Mouse (Mus musculus) stomach, embryonic 15.5 days (tissue): Measurements from ENCODE around the gene Ntn1. TPM values are rescaled to one million over a fixed set of nuclear protein-coding genes. Genes with fewer than 3 reads are reported as not detected.

ENCODE experiments used
- ATAC-seq: fragments of 200-750 bp; cut with Nextera tagmentation; 2 replicates; pipeline ENCODE4 v1.8.0; 2017; ENCODE audit warnings: low read depth, moderate number of reproducible peaks, moderate TSS enrichment; ENCODE audit not compliant: insufficient read depth, low FRiP score
- H3K27ac ChIP-seq: fragments of 300-500 bp; sonication (generic); 2 replicates; pipeline ENCODE4 v1.5.1; 2015; ENCODE audit warnings: mild to moderate bottlenecking, inconsistent platforms
- H3K27me3 ChIP-seq: fragments of 300-500 bp; sonication (generic); replicated peaks from 2 replicates; pipeline ENCODE4 v1.6.1; 2015; ENCODE audit warnings: inconsistent platforms
- H3K36me3 ChIP-seq: fragments of 300-500 bp; sonication (generic); 2 replicates; pipeline ENCODE4 v1.6.1; 2015; ENCODE audit warnings: inconsistent platforms
- H3K4me1 ChIP-seq: fragments of 300-500 bp; sonication (generic); 2 replicates; pipeline ENCODE4 v1.6.1; 2015; ENCODE audit warnings: inconsistent platforms
- H3K4me2 ChIP-seq: fragments of 300-500 bp; sonication (generic); 2 replicates; pipeline ENCODE4 v1.6.1; 2015; ENCODE audit warnings: mild to moderate bottlenecking, inconsistent platforms
- H3K4me3 ChIP-seq: fragments of 300-500 bp; sonication (generic); replicated peaks from 2 replicates; pipeline ENCODE4 v1.5.1; 2015; ENCODE audit warnings: inconsistent platforms
- H3K9ac ChIP-seq: fragments of 300-500 bp; sonication (generic); 2 replicates; pipeline ENCODE4 v1.6.1; 2015; ENCODE audit warnings: inconsistent platforms
- H3K9me3 ChIP-seq: fragments of 300-500 bp; sonication (generic); 2 replicates; pipeline ENCODE4 v1.6.1; 2016; ENCODE audit warnings: inconsistent platforms
- WGBS: fragments of 180-500 bp; shearing (Covaris S2); methylation state at CpG from one replicate; pipeline ENCODE4 v1.1.7; 2015; 5-methylcytosine and 5-hydroxymethylcytosine counted together
- polyA plus RNA-seq: library from polyadenylated mRNA; unstranded; fragments of >200 nt; fragmentation: Nextera tagmentation; extraction: Ambion mirVana; gene quantifications from 2 replicates; pipeline ENCODE4 v1.2.1, GENCODE M21; 2015

The Ntn1 gene
- polyA plus RNA-seq, 1 experiment from 2014 or later = 16.1 TPM

DNA sequence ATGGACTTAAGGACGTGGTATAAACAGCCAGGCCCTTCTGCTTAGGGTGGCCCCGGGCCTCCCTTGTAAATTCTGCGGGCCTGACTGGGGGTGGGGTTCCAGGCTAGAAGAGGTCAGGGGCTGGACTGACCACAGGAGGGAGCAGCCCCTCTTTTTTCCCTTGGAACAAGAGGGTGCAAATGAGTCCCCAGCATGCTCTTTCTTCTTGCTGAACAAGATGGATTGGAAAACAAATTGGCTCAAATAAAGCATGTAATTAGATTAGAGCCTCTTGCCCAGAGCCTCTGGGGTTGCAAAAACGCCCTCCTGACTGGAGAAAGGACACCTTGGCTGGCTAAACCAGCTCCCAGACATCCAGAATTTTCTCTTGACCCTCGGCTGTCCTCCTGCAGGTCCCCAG lies 160.9 kb downstream of the Ntn1 start:
- Histone ChIP-seq H3K4me2 (no peak overlapping the region), H3K36me3 (no peaks in the 10 kb centered on the region), H3K27me3 (no peaks in the 10 kb centered on the region), H3K9ac (no peak overlapping the region), H3K4me1 (0 out of 2 replicates have a peak, but pooled peaks cover 4% of the 10 kb centered on the region), H3K4me3 (no peak overlapping the region), H3K9me3 (no peaks in the 10 kb centered on the region), H3K27ac (no peak overlapping the region)
- WGBS = 49% methylated on average over 5 of the region's 5 CpGs
- ATAC-seq = no peak

DNA sequence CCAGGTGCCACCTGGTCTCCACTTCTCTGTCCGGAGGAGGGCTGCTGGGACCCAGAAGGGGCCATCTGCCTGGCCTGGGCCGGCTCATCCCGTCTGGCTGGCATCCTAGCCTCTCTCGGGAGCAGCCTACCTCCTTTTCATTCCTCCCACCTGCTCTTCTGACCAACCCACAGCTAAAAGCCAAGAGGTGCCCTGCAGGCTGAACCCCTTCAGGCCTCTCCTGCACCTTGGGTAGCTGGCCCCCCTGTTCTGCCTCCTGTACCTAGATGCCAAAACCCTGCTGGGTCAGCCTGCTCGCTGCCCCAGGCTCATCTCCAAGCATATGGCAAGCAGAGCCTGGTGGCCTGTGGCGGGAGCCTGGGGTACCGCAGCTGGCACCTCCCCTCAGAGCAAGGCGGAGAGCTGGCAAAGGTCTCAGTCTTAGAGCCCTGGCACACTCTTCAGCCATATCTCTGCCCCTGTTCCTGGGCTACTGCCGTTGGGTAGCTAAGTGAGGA lies 167.1 kb downstream of the Ntn1 start:
- H3K4me2 ChIP-seq = no peak overlapping the region
- H3K27ac ChIP-seq = no peak overlapping the region
- peaks cover 8% of the 10 kb centered on the region; the same call in 1 of the 2 replicates for H3K4me1 ChIP-seq
- WGBS = 89% methylated on average over 9 of the region's 9 CpGs
- no peak overlapping the region for H3K4me3 ChIP-seq
- no peaks in the 10 kb centered on the region for H3K9me3 ChIP-seq
- no peak for ATAC-seq
- H3K36me3 ChIP-seq = no peaks in the 10 kb centered on the region
- no peaks in the 10 kb centered on the region for H3K27me3 ChIP-seq
- H3K9ac ChIP-seq = no peak overlapping the region

DNA sequence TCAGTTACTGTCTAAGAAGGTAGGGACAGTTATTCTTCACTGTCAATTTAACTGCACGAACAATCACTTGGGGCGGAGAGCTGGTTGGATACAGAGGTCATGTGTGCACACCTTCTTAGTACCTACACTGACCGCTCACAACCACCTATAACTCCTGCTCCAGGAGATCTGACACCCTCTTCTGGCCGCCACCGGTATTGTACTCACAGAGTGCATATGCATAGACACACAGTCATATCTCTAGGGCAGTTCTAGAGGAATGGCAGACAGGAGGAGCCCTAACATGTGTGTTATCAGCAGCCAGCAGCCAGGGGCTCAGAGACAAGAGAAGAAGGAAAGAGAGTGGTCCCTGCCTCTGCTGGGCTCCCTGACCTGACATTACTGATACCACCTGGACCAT lies 169.1 kb downstream of the Ntn1 start:
- Histone ChIP-seq H3K4me3 (no peak overlapping the region), H3K4me1 (peaks cover 8% of the 10 kb centered on the region; the same call in 1 of the 2 replicates), H3K27ac (no peak overlapping the region), H3K27me3 (no peaks in the 10 kb centered on the region), H3K4me2 (no peak overlapping the region), H3K36me3 (no peaks in the 10 kb centered on the region), H3K9me3 (no peaks in the 10 kb centered on the region), H3K9ac (no peak overlapping the region)
- WGBS = 91% methylated on average over 5 of the region's 5 CpGs
- ATAC-seq = no peak

DNA sequence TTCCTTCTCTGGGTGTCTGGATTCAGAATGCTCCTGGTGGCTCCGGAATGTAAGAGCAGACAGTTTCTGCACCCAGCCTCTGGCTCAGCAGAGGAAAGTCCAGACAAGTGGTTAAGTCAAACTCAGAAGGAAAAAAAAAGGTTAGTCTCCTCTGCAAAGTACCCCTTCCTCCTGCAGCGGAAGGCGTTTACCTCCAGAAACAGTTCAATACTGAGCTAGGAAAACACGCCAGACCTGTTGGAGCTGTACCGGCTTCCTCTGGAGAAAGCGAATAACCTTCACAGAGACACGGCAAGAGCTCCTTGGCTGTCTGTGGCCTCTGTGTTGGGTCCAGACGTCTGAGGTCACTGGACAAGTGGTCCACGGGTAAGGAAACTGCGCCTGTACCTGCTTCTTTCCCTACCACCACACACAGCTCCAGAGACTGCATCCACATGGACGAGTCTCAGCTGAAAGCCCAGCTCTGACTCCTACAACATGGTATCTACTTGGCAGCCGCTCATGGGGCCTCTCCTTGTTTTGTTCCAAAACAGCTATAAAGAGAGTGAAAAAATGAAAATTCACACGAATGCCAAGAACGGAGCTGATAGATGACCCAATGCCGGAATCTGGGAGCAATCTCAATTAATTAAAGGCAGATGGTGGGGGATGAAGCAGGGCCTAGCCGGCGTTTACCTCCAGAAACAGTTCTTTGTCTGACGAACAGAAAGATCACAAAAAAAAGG lies 171.5 kb downstream of the Ntn1 start:
- Histone ChIP-seq H3K9ac (no peak overlapping the region), H3K9me3 (no peaks in the 10 kb centered on the region), H3K4me2 (0 out of 2 replicates have a peak overlapping the region, but pooled peaks have one; percentile 3), H3K36me3 (no peaks in the 10 kb centered on the region), H3K27me3 (no peaks in the 10 kb centered on the region), H3K4me1 (peaks cover 8% of the 10 kb centered on the region; the same call in 1 of the 2 replicates), H3K27ac (peak overlapping the region; percentile 82), H3K4me3 (no peak overlapping the region)
- peak; percentile 54; the same call in 1 of the 2 replicates for ATAC-seq
- WGBS = 43% methylated on average over 18 of the region's 18 CpGs

DNA sequence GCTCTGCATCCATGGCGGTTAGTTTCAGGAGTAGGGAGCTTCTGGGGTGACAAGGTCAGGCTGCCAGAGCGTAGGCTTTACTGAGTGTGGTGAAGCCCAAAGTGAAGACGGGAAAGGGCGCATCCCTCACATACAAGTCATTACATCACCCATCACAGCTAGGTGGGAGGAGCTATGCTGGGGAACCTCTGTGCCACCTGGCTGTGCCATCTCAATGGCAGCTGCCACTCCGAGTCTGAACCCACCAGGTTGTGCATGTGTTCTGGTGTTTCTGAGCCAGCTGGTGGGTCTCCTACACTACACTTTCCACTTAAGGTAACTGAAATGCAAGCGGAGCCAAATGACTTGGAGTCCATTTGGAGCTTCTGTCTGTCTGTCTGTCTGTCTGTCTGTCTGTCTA lies 172.8 kb downstream of the Ntn1 start:
- H3K4me1 ChIP-seq = peaks cover 8% of the 10 kb centered on the region; the same call in 1 of the 2 replicates
- no peak overlapping the region for H3K9ac ChIP-seq
- 92% methylated on average over 6 of the region's 6 CpGs for WGBS
- no peaks in the 10 kb centered on the region for H3K36me3 ChIP-seq
- no peaks in the 10 kb centered on the region for H3K27me3 ChIP-seq
- H3K9me3 ChIP-seq = no peaks in the 10 kb centered on the region
- ATAC-seq = no peak
- no peak overlapping the region for H3K4me2 ChIP-seq
- H3K27ac ChIP-seq = no peak overlapping the region
- no peak overlapping the region for H3K4me3 ChIP-seq

DNA sequence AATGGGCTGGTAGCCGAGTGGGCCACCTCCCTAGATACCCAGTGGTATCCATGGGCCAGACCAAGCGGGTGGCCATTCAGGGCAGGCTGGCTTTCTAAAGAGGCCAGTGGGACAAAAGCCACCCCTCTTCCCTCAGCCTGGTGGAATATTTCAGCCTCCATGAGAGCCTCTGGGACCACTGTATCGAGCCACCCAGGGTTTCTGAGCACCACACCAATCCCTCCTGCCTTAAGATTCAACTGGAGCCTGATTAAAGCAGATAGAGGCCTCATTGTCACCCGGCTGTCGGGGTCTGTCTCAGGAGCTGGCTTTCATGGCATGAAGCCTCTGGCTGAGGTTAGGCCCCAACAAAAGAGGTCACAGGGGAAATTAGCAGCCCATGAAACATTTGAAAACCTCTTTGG lies 174.0 kb downstream of the Ntn1 start:
- no peaks in the 10 kb centered on the region for H3K9me3 ChIP-seq
- no peak overlapping the region for H3K27ac ChIP-seq
- H3K27me3 ChIP-seq = no peaks in the 10 kb centered on the region
- H3K4me1 ChIP-seq = peaks cover 8% of the 10 kb centered on the region; the same call in 1 of the 2 replicates
- WGBS = 79% methylated on average over 5 of the region's 5 CpGs
- H3K4me3 ChIP-seq = no peak overlapping the region
- no peak overlapping the region for H3K4me2 ChIP-seq
- no peak for ATAC-seq
- no peak overlapping the region for H3K9ac ChIP-seq
- no peaks in the 10 kb centered on the region for H3K36me3 ChIP-seq

DNA sequence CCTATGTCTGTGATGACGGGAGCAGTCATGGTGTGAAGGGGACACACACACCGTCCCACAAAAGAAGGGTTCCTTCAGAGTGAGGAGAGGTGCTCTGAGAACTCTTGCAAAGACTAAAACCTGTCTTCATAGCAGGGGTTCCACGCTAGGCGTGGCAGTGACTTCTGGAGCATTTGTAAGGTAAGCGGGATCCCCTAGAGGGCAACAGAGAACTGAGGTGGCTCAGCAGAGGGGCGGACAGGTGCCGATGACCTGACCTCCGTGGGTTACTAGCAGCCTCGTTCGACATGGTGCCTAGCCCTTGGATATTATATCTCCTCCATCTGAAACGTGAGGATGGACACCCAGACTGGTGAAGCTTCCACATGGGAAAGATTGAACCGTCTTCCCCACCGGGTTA lies 177.5 kb downstream of the Ntn1 start:
- Histone ChIP-seq H3K9me3 (no peaks in the 10 kb centered on the region), H3K4me2 (no peak overlapping the region), H3K4me3 (no peak overlapping the region), H3K9ac (no peak overlapping the region), H3K27me3 (no peaks in the 10 kb centered on the region), H3K4me1 (no peaks in the 10 kb centered on the region), H3K27ac (no peak overlapping the region), H3K36me3 (no peaks in the 10 kb centered on the region)
- WGBS = 58% methylated on average over 13 of the region's 13 CpGs
- no peak for ATAC-seq

DNA sequence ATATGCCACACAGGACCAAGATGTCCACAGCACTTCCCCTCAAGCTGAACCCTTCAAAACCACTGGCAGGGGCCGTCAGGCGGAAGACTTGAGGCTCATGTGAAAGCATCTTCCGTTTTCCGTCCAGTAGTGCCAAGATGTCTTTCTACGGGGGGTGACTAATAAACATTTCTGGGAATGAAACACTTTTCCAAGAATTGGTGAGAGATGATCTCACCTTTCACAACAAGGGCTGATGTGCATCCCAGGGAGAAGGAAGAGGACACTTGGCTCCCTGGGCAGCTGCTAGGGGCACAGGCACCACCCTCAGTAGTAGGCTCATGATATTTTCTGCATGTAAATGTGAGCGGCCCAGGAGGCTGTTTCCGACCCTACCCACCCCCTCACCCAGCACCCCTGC lies 178.4 kb downstream of the Ntn1 start:
- Histone ChIP-seq H3K27ac (no peak overlapping the region), H3K36me3 (no peaks in the 10 kb centered on the region), H3K4me3 (no peak overlapping the region), H3K4me2 (no peak overlapping the region), H3K9ac (no peak overlapping the region), H3K4me1 (no peaks in the 10 kb centered on the region), H3K9me3 (no peaks in the 10 kb centered on the region), H3K27me3 (no peaks in the 10 kb centered on the region)
- ATAC-seq = no peak
- 81% methylated on average over 7 of the region's 7 CpGs for WGBS

DNA sequence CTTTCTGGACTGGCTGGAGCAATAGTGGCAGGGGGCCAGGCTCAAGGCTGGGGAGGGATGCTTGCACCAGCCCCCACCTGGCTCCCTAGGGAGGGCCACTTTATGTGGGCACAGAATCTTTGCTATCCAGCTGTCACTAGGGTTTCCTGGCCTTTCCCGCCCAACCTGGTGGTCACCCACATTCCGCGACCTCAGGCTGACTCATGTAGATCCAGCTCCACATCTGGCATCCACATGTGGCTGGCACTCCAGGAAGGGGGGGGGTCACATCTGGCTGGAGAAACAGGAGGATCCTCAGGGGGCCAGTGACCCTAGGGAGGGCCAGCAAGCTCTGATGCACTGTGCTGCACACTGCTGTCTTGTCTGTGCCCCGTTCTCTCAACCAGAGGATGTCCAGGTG lies 179.9 kb downstream of the Ntn1 start:
- H3K9me3 ChIP-seq = no peaks in the 10 kb centered on the region
- no peaks in the 10 kb centered on the region for H3K27me3 ChIP-seq
- H3K4me3 ChIP-seq = no peak overlapping the region
- WGBS = 84% methylated on average over 4 of the region's 4 CpGs
- no peak overlapping the region for H3K4me2 ChIP-seq
- H3K9ac ChIP-seq = no peak overlapping the region
- no peak for ATAC-seq
- peaks cover 11% of the 10 kb centered on the region; the same call in 1 of the 2 replicates for H3K4me1 ChIP-seq
- H3K27ac ChIP-seq = no peak overlapping the region
- no peaks in the 10 kb centered on the region for H3K36me3 ChIP-seq

DNA sequence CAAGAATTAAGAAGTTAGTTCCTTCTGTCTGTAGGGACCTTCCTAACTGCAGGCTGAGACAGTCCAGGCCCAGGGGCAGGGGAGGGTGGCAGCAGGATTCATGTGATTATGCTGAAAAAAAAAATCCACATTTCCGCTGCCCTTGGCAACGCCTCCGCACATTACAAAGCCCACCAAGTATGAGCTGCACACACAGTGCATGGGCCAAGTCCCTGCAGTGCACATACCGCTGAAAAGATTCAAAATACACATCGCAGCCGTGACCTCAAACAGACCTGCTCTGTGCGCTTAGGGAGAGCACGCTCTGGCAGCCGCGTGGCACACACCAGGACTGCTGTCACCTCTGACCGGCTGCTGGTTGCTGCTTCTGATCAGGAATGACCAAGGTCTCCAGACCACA lies 184.6 kb downstream of the Ntn1 start:
- no peak for ATAC-seq
- H3K27ac ChIP-seq = no peak overlapping the region
- no peak overlapping the region for H3K4me2 ChIP-seq
- no peaks in the 10 kb centered on the region for H3K9me3 ChIP-seq
- 53% methylated on average over 11 of the region's 11 CpGs for WGBS
- H3K4me1 ChIP-seq = peaks cover 24% of the 10 kb centered on the region; the same call in 1 of the 2 replicates
- H3K36me3 ChIP-seq = no peaks in the 10 kb centered on the region
- H3K9ac ChIP-seq = no peak overlapping the region
- no peaks in the 10 kb centered on the region for H3K27me3 ChIP-seq
- H3K4me3 ChIP-seq = no peak overlapping the region

DNA sequence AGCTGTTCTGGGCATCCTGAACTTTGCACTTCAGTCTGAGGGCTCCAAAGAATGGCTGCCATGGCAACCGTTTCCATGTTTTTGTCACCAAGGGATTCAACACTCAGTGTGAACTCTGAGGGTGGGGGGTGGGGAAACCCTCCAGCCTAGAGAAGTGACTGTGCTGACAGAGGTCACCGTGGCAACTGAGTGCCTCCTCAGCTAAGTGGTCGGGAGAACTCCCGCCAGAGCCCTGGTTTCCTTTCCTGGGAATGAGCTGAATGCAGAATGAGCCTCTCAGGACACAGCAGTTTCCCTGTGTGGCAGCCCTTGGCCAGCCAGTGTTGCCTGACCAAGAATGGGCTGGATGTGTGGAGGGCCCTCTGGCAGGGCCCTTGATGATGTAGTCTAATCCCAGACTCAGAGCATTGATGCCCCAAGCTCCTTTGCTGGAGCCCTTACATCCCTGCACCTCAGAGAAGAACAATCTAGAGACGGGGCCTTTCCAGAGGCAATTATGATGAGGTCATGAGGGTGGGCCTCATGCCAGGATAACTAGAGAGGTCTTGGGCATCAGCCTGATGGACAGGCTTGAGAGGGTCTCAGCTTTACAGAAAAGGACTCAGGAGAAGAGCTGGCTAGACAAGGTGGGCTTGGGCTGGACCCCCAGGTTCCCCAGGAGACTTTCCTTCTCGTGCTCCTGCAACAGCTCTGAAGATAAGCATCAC lies 185.3 kb downstream of the Ntn1 start:
- Histone ChIP-seq H3K9me3 (no peaks in the 10 kb centered on the region), H3K9ac (no peak overlapping the region), H3K36me3 (no peaks in the 10 kb centered on the region), H3K4me3 (no peak overlapping the region), H3K4me1 (peaks cover 24% of the 10 kb centered on the region; the same call in 1 of the 2 replicates), H3K27me3 (no peaks in the 10 kb centered on the region), H3K27ac (no peak overlapping the region), H3K4me2 (no peak overlapping the region)
- WGBS = 32% methylated on average over 6 of the region's 6 CpGs
- no peak for ATAC-seq

DNA sequence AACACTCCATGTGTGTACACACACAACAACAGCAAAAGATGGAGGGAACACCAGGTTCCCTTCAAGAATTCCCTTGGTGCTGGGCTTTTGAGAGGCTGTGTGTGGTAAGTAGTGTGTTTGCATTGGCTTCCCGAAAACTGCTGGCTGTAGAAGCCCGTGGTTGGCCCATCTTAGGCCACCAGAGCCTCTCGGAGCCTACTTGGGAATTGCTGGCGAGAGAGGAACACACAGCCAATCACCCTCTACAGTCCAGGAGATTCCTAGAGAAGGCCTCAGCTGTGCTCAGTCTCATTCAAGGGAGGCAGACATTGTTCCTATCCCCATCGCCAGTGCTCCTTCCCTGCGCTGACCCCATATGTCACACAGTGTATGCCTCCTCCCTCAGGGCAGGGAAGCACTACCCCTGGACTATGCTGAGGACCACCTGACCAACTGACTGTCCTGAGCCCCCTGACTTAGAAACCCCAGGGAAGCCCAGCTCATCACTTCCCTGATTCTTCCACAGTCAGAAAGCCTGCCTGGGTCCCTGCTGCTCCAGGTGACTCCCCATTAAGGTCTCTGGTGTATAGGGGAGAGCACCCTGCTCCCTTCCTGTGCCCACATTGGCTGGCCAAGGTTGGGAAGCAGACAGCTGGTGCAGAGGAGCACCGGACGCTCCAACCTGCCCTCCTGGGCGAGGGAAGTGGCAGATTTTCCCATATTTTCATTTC lies 186.0 kb downstream of the Ntn1 start:
- Histone ChIP-seq H3K9ac (no peak overlapping the region), H3K4me2 (no peak overlapping the region), H3K4me3 (no peak overlapping the region), H3K27ac (no peak overlapping the region), H3K36me3 (no peaks in the 10 kb centered on the region), H3K27me3 (no peaks in the 10 kb centered on the region), H3K4me1 (peaks cover 24% of the 10 kb centered on the region; the same call in 1 of the 2 replicates), H3K9me3 (no peaks in the 10 kb centered on the region)
- ATAC-seq = no peak
- WGBS = 79% methylated on average over 9 of the region's 9 CpGs
